Mouse (Mus musculus) embryo, embryonic 11 days (tissue): ENCODE measurements around the gene Sdr9c7.
A peak's percentile ranks its signal among the peaks of the same experiment; 100 is the strongest.

Source experiments
- DNase-seq: peaks from one replicate; pipeline ENCODE4 v3.0.0-alpha.2; 2015

Gene Sdr9c7

GRCm38 (mm10) chr10:127898218-127898617 lies at the start of gene Sdr9c7:
TSS of gene Sdr9c7 (plus strand) at chr10:127898518.
- DNase-seq = no peak

GRCm38 (mm10) chr10:127849628-127850027 lies 48.7 kb upstream of the Sdr9c7 start, which contains the start of gene Rdh19:
TSS of gene Rdh19 (plus strand) at chr10:127849928.
- no peak for DNase-seq

GRCm38 (mm10) chr10:127856376-127856775 lies 41.9 kb upstream of the Sdr9c7 start:
- no peak for DNase-seq

- no peak for DNase-seq
Measured at GRCm38 (mm10) chr10:127864931-127865330, 33.4 kb upstream of the Sdr9c7 start.

GRCm38 (mm10) chr10:127866232-127866631 lies 32.1 kb upstream of the Sdr9c7 start, which contains the start of gene Rdh16f2:
TSS of gene Rdh16f2 (plus strand) at chr10:127866474.
- no peak for DNase-seq

GRCm38 (mm10) chr10:127872484-127872883 lies 25.8 kb upstream of the Sdr9c7 start:
- DNase-seq = peak; percentile 31

- peak; percentile 9 for DNase-seq
Measured at GRCm38 (mm10) chr10:127877681-127878080, 20.6 kb upstream of the Sdr9c7 start.

GRCm38 (mm10) chr10:127878262-127879057 lies 19.9 kb upstream of the Sdr9c7 start:
- DNase-seq = no peak

- DNase-seq = no peak
Measured at GRCm38 (mm10) chr10:127879155-127879688, 19.1 kb upstream of the Sdr9c7 start.

- no peak for DNase-seq
Measured at GRCm38 (mm10) chr10:127881041-127881440, 17.3 kb upstream of the Sdr9c7 start.

- DNase-seq = no peak
Measured at GRCm38 (mm10) chr10:127886551-127886950, 11.8 kb upstream of the Sdr9c7 start.

- no peak for DNase-seq
Measured at GRCm38 (mm10) chr10:127886971-127887370, 11.3 kb upstream of the Sdr9c7 start.

GRCm38 (mm10) chr10:127888605-127889004 lies 9.7 kb upstream of the Sdr9c7 start, which contains the start of gene Rdh7:
TSS of gene Rdh7 (minus strand) at chr10:127888817.
- no peak for DNase-seq

- DNase-seq = no peak
Measured at GRCm38 (mm10) chr10:127891481-127891880, 6.8 kb upstream of the Sdr9c7 start.

GRCm38 (mm10) chr10:127893163-127894022 lies 4.9 kb upstream of the Sdr9c7 start:
- peak; percentile 19 for DNase-seq

- DNase-seq = no peak
Measured at GRCm38 (mm10) chr10:127896705-127897104, 1.6 kb upstream of the Sdr9c7 start.

- DNase-seq = no peak
Measured at GRCm38 (mm10) chr10:127897506-127897905, 812 bp upstream of the Sdr9c7 start.

GRCm38 (mm10) chr10:127899783-127900182 lies 1.5 kb downstream of the Sdr9c7 start:
- no peak for DNase-seq

GRCm38 (mm10) chr10:127901751-127902150 lies 3.4 kb downstream of the Sdr9c7 start:
- DNase-seq = no peak

- DNase-seq = no peak
Measured at GRCm38 (mm10) chr10:127903116-127903515, 4.8 kb downstream of the Sdr9c7 start.

- DNase-seq = peak; percentile 5
Measured at GRCm38 (mm10) chr10:127904718-127905446, 6.6 kb downstream of the Sdr9c7 start.

- no peak for DNase-seq
Measured at GRCm38 (mm10) chr10:127906138-127906537, 7.8 kb downstream of the Sdr9c7 start.
